Mouse (Mus musculus) MN1 (cell line): ENCODE measurements around the gene Cyren.

ENCODE experiments used
- DNase-seq: peaks from one replicate; pipeline ENCODE4 v3.0.0-alpha.2; 2016; ENCODE audit warnings: low spot score

The Cyren gene

GRCm38 (mm10) chr6:34899127-34899526 is 21.3 kb upstream of the Cyren start:
- DNase-seq = peak; percentile 62

- peak; percentile 23 for DNase-seq
These were observed 18.4 kb upstream of the Cyren start for GRCm38 (mm10) chr6:34896168-34896780.

GRCm38 (mm10) chr6:34895569-34895968 is 17.7 kb upstream of the Cyren start:
- DNase-seq = no peak

- no peak for DNase-seq
These were observed 11.3 kb upstream of the Cyren start for GRCm38 (mm10) chr6:34889185-34889584.

- DNase-seq = no peak
These were observed 9.4 kb upstream of the Cyren start for GRCm38 (mm10) chr6:34887131-34887850.

DNA sequence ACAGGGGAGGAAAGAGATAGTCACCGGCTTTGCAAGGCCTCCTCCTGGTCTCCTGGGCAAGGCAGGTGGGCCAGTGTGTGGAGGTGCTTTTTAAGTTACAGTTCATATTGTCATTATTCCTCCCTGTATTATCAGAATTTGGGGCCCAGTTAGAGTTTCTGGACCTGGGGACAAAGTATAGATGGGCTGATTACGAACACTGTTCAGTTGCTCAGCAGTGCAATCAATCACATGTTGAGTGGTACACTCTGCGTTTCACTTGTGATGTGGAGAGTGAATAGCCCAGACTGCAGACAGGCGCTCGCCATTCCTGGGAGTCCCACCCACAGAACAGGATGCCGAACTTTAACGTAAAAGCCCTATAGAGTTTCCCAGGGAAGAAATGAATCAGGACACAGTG is 6.9 kb upstream of the Cyren start:
- DNase-seq = no peak

- DNase-seq = peak; percentile 62
These were observed 2.1 kb upstream of the Cyren start for GRCm38 (mm10) chr6:34879911-34880475.

DNA sequence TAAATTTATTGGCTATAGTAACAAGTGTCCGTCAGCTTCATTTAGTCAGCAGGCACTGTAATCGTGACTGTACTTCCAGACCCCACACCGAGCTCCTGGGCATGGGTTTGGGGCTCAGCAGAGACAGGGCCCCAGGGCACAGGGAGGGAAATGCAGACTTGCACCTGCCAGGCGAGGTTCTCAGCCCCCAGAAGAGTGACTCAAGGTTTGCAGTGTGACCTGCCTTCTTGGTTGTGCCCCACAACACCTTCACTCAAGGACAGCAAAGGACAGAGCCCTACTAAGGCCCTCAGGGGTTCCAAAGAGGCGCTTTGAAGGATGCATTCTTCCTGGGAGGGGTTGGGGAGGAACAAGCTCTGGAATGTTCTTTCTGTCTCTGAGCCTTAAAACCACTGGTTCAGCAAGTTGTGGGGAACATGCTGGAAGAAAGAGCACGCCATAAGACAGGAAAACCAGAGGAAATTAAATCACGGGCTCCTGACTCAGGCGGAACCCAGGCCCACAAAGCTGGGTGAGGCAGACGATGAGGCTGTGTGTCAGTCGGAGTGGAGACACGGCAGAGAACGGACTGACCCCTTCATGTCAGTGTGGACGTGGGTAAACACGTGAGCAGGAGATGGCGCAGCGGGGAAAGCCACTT is 1.4 kb upstream of the Cyren start:
- no peak for DNase-seq

DNA sequence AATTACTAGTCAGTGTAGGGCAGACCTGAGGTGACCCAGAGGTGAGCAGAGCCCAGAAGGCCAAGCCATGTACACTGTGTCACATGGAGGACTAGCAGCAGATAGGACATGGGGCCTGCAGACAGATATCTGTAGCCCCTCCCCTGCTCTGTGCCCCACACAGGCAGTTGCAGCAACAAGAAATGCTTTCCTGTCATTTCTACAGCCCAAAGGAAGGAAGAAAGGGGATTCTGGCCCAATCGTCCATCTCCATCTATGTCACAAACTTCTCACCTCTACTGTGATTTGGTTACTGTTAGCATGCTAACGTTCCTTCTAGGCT is 1.1 kb downstream of the Cyren start:
- DNase-seq = no peak

GRCm38 (mm10) chr6:34875966-34876834 is 1.7 kb downstream of the Cyren start:
- DNase-seq = no peak

GRCm38 (mm10) chr6:34875268-34875761 is 2.5 kb downstream of the Cyren start:
- DNase-seq = no peak

- peak; percentile 75 for DNase-seq
These were observed 3.5 kb downstream of the Cyren start for GRCm38 (mm10) chr6:34874101-34874921.

DNA sequence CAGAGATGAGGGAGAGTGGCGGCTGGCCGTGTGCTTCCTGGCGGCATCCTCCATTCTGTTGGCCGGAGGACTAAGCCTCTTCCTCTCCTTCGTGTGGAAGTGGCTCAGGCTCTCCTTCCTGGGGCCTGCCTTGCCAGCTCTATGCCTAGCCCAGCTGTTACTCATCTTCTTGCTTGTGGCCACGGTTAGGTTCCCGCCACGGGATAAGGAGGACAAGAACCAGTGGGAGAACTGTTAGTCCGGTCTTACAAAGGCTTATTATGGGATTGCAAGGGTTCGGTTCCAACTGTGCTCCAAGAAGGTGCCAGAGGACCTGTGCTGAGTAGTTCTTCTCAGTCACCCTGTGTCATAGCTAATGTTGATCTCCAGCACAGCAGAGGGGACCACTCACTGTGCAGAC is 5.0 kb downstream of the Cyren start:
- no peak for DNase-seq

DNA sequence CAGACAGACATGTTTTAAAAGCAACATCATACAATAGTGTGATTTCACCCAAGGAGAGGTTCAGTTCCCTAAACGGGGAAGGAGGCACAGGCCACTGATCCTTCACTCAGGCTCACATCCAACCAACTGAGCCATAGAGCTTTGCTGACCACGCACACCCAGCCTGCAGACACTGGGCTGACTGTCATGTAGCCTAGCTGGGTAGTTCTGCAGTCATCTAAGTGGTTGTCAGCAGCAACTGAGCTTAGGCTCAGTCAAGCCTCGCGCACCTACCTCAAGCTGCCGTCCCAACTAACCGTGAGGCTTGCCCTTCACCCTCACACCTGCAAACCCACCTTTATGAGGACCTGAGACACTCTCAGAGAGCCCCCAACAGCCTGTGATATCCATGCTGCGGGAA is 5.9 kb downstream of the Cyren start:
- DNase-seq = no peak

GRCm38 (mm10) chr6:34870724-34871123 is 7.1 kb downstream of the Cyren start:
- no peak for DNase-seq

DNA sequence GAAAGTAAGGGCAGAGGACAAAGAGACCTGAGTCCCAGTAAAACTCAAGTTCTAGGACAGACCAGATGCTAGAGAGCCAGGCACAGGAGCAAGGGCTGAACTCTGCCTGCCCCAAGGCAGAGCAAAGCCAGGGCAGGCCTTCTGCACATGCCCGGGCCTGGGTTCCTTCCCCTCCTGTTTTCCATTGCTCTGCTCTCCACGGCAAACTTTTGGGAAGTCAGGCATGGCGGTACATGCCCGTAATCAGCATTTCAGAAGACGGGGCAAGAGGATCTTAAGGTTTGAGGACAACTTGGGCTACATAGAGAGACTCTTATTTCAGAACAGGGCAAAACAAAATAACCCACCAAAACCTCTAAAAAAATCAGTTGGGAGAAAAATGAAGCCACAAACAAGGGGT is 7.7 kb downstream of the Cyren start:
- DNase-seq = no peak

- no peak for DNase-seq
These were observed 8.5 kb downstream of the Cyren start for GRCm38 (mm10) chr6:34869225-34869915.

- peak; percentile 44 for DNase-seq
These were observed 9.2 kb downstream of the Cyren start for GRCm38 (mm10) chr6:34868507-34869217.

DNA sequence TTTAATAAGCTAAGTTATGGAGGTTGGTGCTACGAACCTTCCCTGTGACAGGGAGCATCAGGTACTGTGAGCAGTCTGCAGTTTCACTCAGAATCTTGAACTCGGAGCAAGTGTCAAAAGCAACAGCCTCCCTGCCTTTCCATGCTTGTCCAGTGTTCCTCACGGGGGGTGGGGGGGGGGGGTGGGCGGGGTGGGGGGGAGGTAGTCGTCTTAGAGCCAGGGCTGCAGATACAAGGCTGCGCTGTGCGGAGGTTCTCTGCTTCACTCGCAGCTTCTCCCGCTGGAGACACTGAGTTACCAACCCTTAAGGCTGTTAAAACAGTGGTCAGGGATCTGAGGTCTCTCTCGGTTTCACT is 9.9 kb downstream of the Cyren start:
- DNase-seq = no peak
